Mouse (Mus musculus) liver, embryonic 14.5 days (tissue): ENCODE data around the gene Adap2.

Source experiments
- CTCF ChIP-seq: IDR thresholded peaks from 2 replicates; pipeline ENCODE4 v1.5.1; 2016; ENCODE audit warnings: antibody characterized with exemption, low read depth, control low read depth
- EP300 ChIP-seq: IDR thresholded peaks from 2 replicates; pipeline ENCODE4 v1.6.1; 2016; ENCODE audit warnings: antibody characterized with exemption, low read depth

DNA sequence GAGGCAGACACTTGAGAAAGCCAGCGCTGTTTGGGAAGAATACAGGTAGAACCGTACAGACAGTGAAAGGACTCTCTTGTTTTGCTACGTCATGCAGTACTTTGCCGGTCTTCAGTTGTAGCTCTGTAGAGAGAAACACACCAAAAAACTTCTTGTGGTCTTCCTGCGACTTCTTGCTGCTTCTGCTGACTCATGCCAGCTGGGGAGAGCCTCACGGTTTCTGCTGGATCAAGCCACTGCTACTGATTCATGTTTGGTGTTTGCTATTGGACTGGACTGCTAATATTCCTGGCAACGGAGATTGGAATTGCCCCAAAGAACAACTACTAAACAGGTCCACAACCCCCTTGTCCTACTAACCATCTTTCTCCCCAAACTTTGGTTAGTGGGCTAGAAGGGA, 42.4 kb downstream of the Adap2 start:
- TF ChIP-seq CTCF (no peak), EP300 (no peak)
